Mouse (Mus musculus) E14TG2a.4 (cell line): ENCODE data around the gene Prkce.

ENCODE experiments used
- CTCF ChIP-seq: conservative IDR thresholded peaks from 2 replicates; pipeline ENCODE4 v1.5.1; 2014; ENCODE audit warnings: low read length
- NANOG ChIP-seq: IDR thresholded peaks from 2 replicates; pipeline ENCODE4 v1.6.1; 2014; ENCODE audit warnings: borderline replicate concordance, low read length, mixed read lengths
- POU5F1 ChIP-seq: IDR thresholded peaks from 2 replicates; pipeline ENCODE4 v1.6.1; 2014; ENCODE audit warnings: low read length, borderline replicate concordance

- TF ChIP-seq CTCF (no peak), POU5F1 (no peak), NANOG (no peak)
Measured at GRCm38 (mm10) chr17:86236026-86236712, 68.6 kb downstream of the Prkce start.
